In genomic region chr17:56418304-56418703, GRCm38 (mm10) we compare ENCODE assay signal across 20 mouse cellular contexts. TPM values are rescaled to one million over a fixed set of nuclear protein-coding genes. Genes with fewer than 3 reads are reported as not detected.
DNase-seq lines count a peak whose midpoint lies in the region; ATAC-seq and TF ChIP-seq lines count a peak whose summit lies in the region.
"Had no signal": no experiment of that assay in that cellular context is flagged by ENCODE, and none has a peak within 500 bp of the region (broad histone marks: within the 10 kb centered on the region; RNA-seq: fewer than 3 reads in every experiment).

No protein-coding gene starts in this region.

- TF ChIP-seq CTCF in lung, embryonic 14.5 days (IDR thresholded peaks at IDR 0.05; ENCODE audit: low read depth), result no peak

- no peaks in the 10 kb centered on the region for H3K4me1 ChIP-seq in lung, embryonic 14.5 days (ENCODE audit: insufficient read depth)
- H3K4me1 ChIP-seq in embryonic facial prominence, embryonic 10.5 days, result no peaks in the 10 kb centered on the region
- H3K4me1 ChIP-seq: heart, embryonic 13.5 days; kidney, embryonic 15.5 days; liver, embryonic 12.5 days; midbrain, embryonic 12.5 days had no signal

- H3K27ac ChIP-seq in lung, embryonic 14.5 days (ENCODE audit: low read depth), result no peak overlapping the region
- H3K27ac ChIP-seq in embryonic facial prominence, embryonic 10.5 days (replicated peaks), result no peak overlapping the region
- H3K27ac ChIP-seq: heart, embryonic 13.5 days; kidney, embryonic 15.5 days; liver, embryonic 12.5 days; midbrain, embryonic 12.5 days; stomach, postnatal 0 days had no signal

- H3K4me3 ChIP-seq in lung, embryonic 14.5 days (ENCODE audit: low read depth, low read length), result no peak overlapping the region
- no peak overlapping the region for H3K4me3 ChIP-seq in embryonic facial prominence, embryonic 10.5 days
- H3K4me3 ChIP-seq: heart, embryonic 13.5 days; kidney, embryonic 15.5 days; liver, embryonic 12.5 days; midbrain, embryonic 12.5 days had no signal

- no peaks in the 10 kb centered on the region for H3K9me3 ChIP-seq in lung, embryonic 14.5 days (ENCODE audit: low read depth, low read length)
- H3K9me3 ChIP-seq in embryonic facial prominence, embryonic 10.5 days, result no peaks in the 10 kb centered on the region
- H3K9me3 ChIP-seq: heart, embryonic 13.5 days; kidney, embryonic 15.5 days; liver, embryonic 12.5 days; midbrain, embryonic 12.5 days had no signal

- H3K9ac ChIP-seq in lung, embryonic 14.5 days, result no peak overlapping the region
- H3K9ac ChIP-seq: heart, embryonic 13.5 days; kidney, embryonic 15.5 days; liver, embryonic 12.5 days; midbrain, embryonic 12.5 days had no signal

- ATAC-seq in cerebellum, adult (ENCODE audit: insufficient number of reproducible peaks, low FRiP score, low TSS enrichment), result no peak
- ATAC-seq in lung, embryonic 14.5 days (ENCODE audit: insufficient read depth), result peak; percentile 68
- ATAC-seq: forebrain, embryonic 16.5 days; liver, embryonic 12.5 days; Patski had no signal

- H3K27me3 ChIP-seq in lung, embryonic 14.5 days (ENCODE audit: insufficient read depth, low read length), result no peaks in the 10 kb centered on the region
- H3K27me3 ChIP-seq in embryonic facial prominence, embryonic 10.5 days (replicated peaks; ENCODE audit: low read depth, poor library complexity, severe bottlenecking), result no peaks in the 10 kb centered on the region
- H3K27me3 ChIP-seq: heart, embryonic 13.5 days; kidney, embryonic 15.5 days; midbrain, embryonic 12.5 days; Patski had no signal

- H3K36me3 ChIP-seq in lung, embryonic 14.5 days (ENCODE audit: insufficient read depth), result peaks cover 97% of the 10 kb centered on the region
- H3K36me3 ChIP-seq in embryonic facial prominence, embryonic 10.5 days (replicated peaks), result peaks cover 98% of the 10 kb centered on the region

- no peak overlapping the region for H3K4me2 ChIP-seq in lung, embryonic 14.5 days
- H3K4me2 ChIP-seq: heart, embryonic 13.5 days; kidney, embryonic 15.5 days; liver, embryonic 12.5 days; midbrain, embryonic 12.5 days had no signal

- 46% methylated on average over 12 of the region's 12 CpGs for WGBS in lung, embryonic 14.5 days
- WGBS in embryonic facial prominence, embryonic 10.5 days, result 88% methylated on average over 12 of the region's 12 CpGs

- DNase-seq in cerebellum, adult 9-11 months, result peak; percentile 27
- peak; percentile 84 for DNase-seq in lung, embryonic 14.5 days
- no peak for DNase-seq in lung, adult 18-20 months
- peak; percentile 87 for DNase-seq in adrenal gland, postnatal 10 days
- DNase-seq in lung, postnatal 36 days, result peak; percentile 7
- no peak for DNase-seq in embryonic facial prominence, embryonic 10.5 days (ENCODE audit: low spot score)
- no peak for DNase-seq in spleen, postnatal 4 days (ENCODE audit: low spot score in 2 of 2)
- DNase-seq: cerebellum, adult 2 months; embryo, embryonic 11 days; gastrocnemius, postnatal 36 days; retina, postnatal 1 day; spleen, adult 18-20 months had no signal

RNA-seq across cellular contexts. Expression of gene Ptprs, which starts 58.0 kb away (rescaled TPM):
- 96.8 and 112 TPM in 2 replicates for polyA plus RNA-seq in lung, embryonic 14.5 days (2014; fragmentation: Nextera tagmentation; extraction: Ambion mirVana)
- total RNA-seq in adrenal gland, postnatal 10 days (2021), result 100 to 1,000 TPM in 1 of 2 experiments, 10 to 100 TPM in 1; 77.1 to 106 TPM
- polyA plus RNA-seq in embryonic facial prominence, embryonic 10.5 days (2016; fragmentation: Nextera tagmentation; extraction: Ambion mirVana), result 85.0 and 86.4 TPM in 2 replicates

Comparison
In these comparisons a context has a peak if more than half of its experiments do, and no peak if none do; other contexts are left out.
1. DNase-seq: peak in cerebellum, adult 9-11 months (single experiment), lung, embryonic 14.5 days (single experiment), adrenal gland, postnatal 10 days (single experiment) and lung, postnatal 36 days (single experiment); none in lung, adult 18-20 months (0 of 2), embryonic facial prominence, embryonic 10.5 days (single experiment) and spleen, postnatal 4 days (0 of 2).